Mouse (Mus musculus) testis, adult 2 months (tissue): ENCODE results near the gene Anp32e.

Experiments used
- CTCF ChIP-seq: fragments of 200-500 bp; IDR thresholded peaks from 2 replicates; pipeline ENCODE4 v1.5.1; 2012; ENCODE audit warnings: low read depth, mild to moderate bottlenecking, inconsistent platforms, low read length, moderate library complexity; ENCODE audit not compliant: control insufficient read depth, insufficient read depth, insufficient replicate concordance
- POLR2A ChIP-seq: fragments of 200-500 bp; IDR thresholded peaks from 2 replicates; pipeline ENCODE4 v1.6.1; 2012; ENCODE audit warnings: low read depth, mild to moderate bottlenecking, inconsistent platforms, low read length, moderate library complexity; ENCODE audit not compliant: control insufficient read depth

DNA sequence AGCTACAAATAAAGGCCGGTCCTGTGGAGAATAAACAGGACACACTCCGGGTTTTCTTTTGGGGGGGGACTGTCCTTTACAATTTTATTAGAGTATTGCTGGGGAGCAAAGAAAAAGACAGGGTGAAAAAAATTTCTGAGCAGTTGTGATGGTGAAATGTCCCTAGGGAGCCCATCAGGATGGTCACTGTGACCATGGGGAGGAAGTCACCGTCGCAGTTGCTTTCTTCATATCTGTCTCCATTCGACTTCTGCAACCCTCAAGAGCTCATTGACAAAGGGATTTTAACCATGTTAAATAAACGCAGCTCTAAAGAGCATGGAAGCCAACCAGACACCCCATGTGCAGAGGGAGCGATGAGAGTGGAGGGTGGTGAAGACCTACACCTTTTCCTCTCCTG lies 12.3 kb upstream of the Anp32e start:
- TF ChIP-seq CTCF (no peak), POLR2A (no peak)
